Mouse (Mus musculus) midbrain, postnatal 0 days (tissue): ENCODE results near the gene Oxsr1. TPM values are rescaled to one million over a fixed set of nuclear protein-coding genes. Genes with fewer than 3 reads are reported as not detected.

Experiments
- ATAC-seq: fragments of 200-750 bp; cut with Nextera tagmentation; 2 replicates; pipeline ENCODE4 v1.8.0; 2017; ENCODE audit warnings: moderate number of reproducible peaks, mild to moderate bottlenecking, moderate TSS enrichment, moderate library complexity; ENCODE audit not compliant: low FRiP score
- DNase-seq: peaks from one replicate; pipeline ENCODE4 v3.0.0-alpha.2; 2015; ENCODE audit warnings: low spot score
- H3K27ac ChIP-seq: fragments of 300-500 bp; sonication (generic); 2 replicates; pipeline ENCODE4 v1.5.1; 2014; ENCODE audit warnings: low read depth, mild to moderate bottlenecking, low read length, mixed read lengths
- H3K27me3 ChIP-seq: fragments of 300-500 bp; sonication (generic); 2 replicates; pipeline ENCODE4 v1.6.1; 2014; ENCODE audit warnings: low read length, control low read depth, mixed read lengths; ENCODE audit not compliant: insufficient read depth
- H3K36me3 ChIP-seq: fragments of 300-500 bp; sonication (generic); 2 replicates; pipeline ENCODE4 v1.6.1; 2014; ENCODE audit warnings: low read length, control low read depth, mixed read lengths; ENCODE audit not compliant: insufficient read depth
- H3K4me1 ChIP-seq: fragments of 300-500 bp; sonication (generic); 2 replicates; pipeline ENCODE4 v1.6.1; 2014; ENCODE audit warnings: mild to moderate bottlenecking, control low read depth, antibody characterized with exemption, low read length, mixed read lengths; ENCODE audit not compliant: insufficient read depth
- H3K4me2 ChIP-seq: fragments of 300-500 bp; sonication (generic); 2 replicates; pipeline ENCODE4 v1.6.1; 2014; ENCODE audit warnings: low read depth, mild to moderate bottlenecking, low read length, mixed read lengths; ENCODE audit not compliant: poor library complexity, severe bottlenecking
- H3K4me3 ChIP-seq: fragments of 300-500 bp; sonication (generic); 2 replicates; pipeline ENCODE4 v1.5.1; 2014; ENCODE audit warnings: low read depth, mild to moderate bottlenecking, low read length, moderate library complexity
- H3K9ac ChIP-seq: fragments of 300-500 bp; sonication (generic); replicated peaks from 2 replicates; pipeline ENCODE4 v1.6.1; 2014; ENCODE audit warnings: mild to moderate bottlenecking, low read length, moderate library complexity, mixed read lengths; ENCODE audit not compliant: poor library complexity, severe bottlenecking
- H3K9me3 ChIP-seq: fragments of 300-500 bp; sonication (generic); 2 replicates; pipeline ENCODE4 v1.6.1; 2016; ENCODE audit warnings: low read length, control low read depth
- CTCF ChIP-seq: IDR thresholded peaks from 2 replicates; pipeline ENCODE4 v1.5.1; 2016; ENCODE audit warnings: antibody characterized with exemption, mild to moderate bottlenecking
- WGBS: fragments of 180-500 bp; shearing (Covaris S2); extraction: QIAGEN DNeasy Blood & Tissue Kit; methylation state at CpG from one replicate; pipeline ENCODE4 v1.1.7; 2014; 5-methylcytosine and 5-hydroxymethylcytosine counted together
- polyA plus RNA-seq: library from polyadenylated mRNA; unstranded; fragments of >200 nt; fragmentation: Nextera tagmentation; extraction: Ambion mirVana; gene quantifications from 2 replicates; pipeline ENCODE4 v1.2.1, GENCODE M21; 2015
- total RNA-seq: library from RNA; depleted of rRNA; stranded (reverse); fragments of >200 nt; gene quantifications from 2 replicates; pipeline ENCODE4 v1.2.3, GENCODE M21; 2014

The Oxsr1 gene
- total and polyA plus RNA-seq, 2 experiments from 2014 or later: 10.7 to 38.5 TPM

DNA sequence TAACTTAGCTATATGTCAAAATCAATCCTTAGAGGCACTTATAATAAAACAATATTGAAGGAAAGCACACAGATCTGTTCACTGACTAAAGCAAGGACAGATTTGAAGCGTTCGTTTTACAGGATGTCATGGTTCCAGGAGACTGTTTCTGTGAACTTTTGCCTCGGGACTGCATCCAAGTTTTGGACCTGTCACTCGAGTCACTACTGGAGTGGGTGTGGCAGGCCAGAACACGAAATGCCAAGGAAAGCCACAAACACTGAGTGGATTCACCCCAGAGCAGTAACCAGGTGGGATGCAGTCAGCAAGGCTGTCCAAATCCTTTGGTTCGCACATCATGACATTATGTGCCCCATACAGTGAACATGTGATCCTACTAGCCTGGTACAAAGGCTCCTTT lies 107.6 kb downstream of the Oxsr1 start:
- H3K27me3 ChIP-seq: no peaks in the 10 kb centered on the region
- WGBS: 91% methylated on average over 6 of the region's 6 CpGs
- H3K27ac ChIP-seq: no peak overlapping the region
- no peak overlapping the region for H3K4me3 ChIP-seq
- H3K9ac ChIP-seq: no peak overlapping the region
- ATAC-seq (no peak), DNase-seq (no peak)
- no peak overlapping the region for H3K4me2 ChIP-seq
- no peak for TF ChIP-seq CTCF
- H3K36me3 ChIP-seq: peaks cover 6% of the 10 kb centered on the region; the same call in 1 of the 2 replicates
- no peaks in the 10 kb centered on the region for H3K4me1 ChIP-seq
- H3K9me3 ChIP-seq: no peaks in the 10 kb centered on the region

DNA sequence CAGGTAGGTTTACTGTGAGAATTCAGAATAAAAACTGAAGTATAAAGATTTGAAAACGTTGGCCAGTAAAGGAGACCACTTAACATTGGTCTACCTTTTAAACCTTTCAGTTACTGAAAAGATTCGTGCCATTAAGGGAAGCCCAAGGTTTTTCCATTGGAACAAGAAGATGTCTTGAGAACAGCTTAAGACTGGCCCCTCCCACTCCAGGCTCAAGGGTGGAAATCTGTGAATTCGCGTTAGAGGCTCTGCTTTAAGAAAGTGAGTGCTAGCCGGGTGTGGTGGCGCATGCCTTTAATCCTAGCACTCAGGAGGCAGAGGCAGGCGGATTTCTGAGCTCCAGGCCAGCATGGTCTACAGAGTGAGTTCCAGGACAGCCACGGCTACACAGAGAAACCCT lies 109.2 kb downstream of the Oxsr1 start:
- 81% methylated on average over 8 of the region's 8 CpGs for WGBS
- Histone ChIP-seq H3K4me1 (no peaks in the 10 kb centered on the region), H3K27me3 (no peaks in the 10 kb centered on the region), H3K36me3 (no peaks in the 10 kb centered on the region), H3K27ac (no peak overlapping the region), H3K9me3 (no peaks in the 10 kb centered on the region), H3K4me2 (no peak overlapping the region), H3K4me3 (no peak overlapping the region), H3K9ac (no peak overlapping the region)
- ATAC-seq (no peak), DNase-seq (no peak)
- no peak for TF ChIP-seq CTCF

DNA sequence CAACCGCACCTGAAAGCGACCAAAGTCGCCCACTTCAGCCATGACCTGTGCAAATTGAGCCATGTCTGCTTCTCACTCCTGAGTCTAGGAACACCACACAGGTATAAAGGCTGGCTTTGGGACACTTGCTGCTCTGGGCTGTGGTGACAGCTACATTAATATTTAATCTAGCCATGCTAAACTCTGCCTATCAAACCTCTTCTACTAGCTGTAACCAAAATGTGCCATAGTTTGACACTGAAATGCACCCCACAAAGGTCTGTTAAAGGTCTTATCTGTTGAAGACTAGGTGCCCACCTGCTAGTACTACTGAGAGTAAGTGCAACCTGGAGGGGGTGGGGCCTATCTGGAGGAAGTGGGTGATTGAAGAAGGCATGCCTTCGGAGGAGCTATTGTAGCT lies 113.2 kb downstream of the Oxsr1 start, which contains the start of gene Slc22a13:
Slc22a13 (minus strand) TSS at position 101 of the 400 bp plus-strand sequence.
- WGBS: 92% methylated on average over 4 of the region's 4 CpGs
- H3K4me1 ChIP-seq: no peaks in the 10 kb centered on the region
- no peaks in the 10 kb centered on the region for H3K9me3 ChIP-seq

DNA sequence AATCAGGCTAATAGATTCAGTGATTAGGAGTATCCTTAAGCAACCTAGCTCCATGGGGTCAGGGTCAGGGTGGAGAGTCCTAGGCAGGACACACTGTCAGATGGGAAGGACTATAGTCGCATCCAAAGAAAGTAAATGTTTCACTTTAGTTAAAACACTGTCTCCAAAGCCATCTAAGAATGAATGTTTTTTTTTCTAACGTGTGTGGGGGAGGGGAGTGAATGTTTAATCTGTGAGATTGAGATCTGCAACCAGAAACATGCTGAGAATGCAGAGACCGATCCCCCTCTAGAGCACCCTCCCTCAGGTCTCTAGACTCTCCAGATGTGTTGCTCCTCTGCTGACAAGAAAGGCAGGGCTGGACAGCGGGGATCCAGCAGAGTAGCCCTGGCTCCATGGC lies 115.1 kb downstream of the Oxsr1 start:
- Histone ChIP-seq H3K9me3 (no peaks in the 10 kb centered on the region), H3K9ac (no peak overlapping the region), H3K27ac (no peak overlapping the region), H3K4me2 (no peak overlapping the region), H3K36me3 (no peaks in the 10 kb centered on the region), H3K4me1 (no peaks in the 10 kb centered on the region), H3K4me3 (no peak overlapping the region), H3K27me3 (no peaks in the 10 kb centered on the region)
- DNase-seq: no peak
- WGBS: 79% methylated on average over 4 of the region's 4 CpGs
- no peak for TF ChIP-seq CTCF
- no peak for ATAC-seq

More for the DNA sequence above, 113.2 kb downstream of the Oxsr1 start, which contains the start of gene Slc22a13:
- Histone ChIP-seq H3K27me3 (no peaks in the 10 kb centered on the region), H3K4me2 (no peak within 1 kb of the TSS), H3K36me3 (no peaks in the 10 kb centered on the region), H3K9ac (no peak within 1 kb of the TSS), H3K4me3 (no peak within 1 kb of the TSS), H3K27ac (no peak within 1 kb of the TSS)
- ATAC-seq: no peak
- no peak for TF ChIP-seq CTCF
- no peak for DNase-seq

DNA sequence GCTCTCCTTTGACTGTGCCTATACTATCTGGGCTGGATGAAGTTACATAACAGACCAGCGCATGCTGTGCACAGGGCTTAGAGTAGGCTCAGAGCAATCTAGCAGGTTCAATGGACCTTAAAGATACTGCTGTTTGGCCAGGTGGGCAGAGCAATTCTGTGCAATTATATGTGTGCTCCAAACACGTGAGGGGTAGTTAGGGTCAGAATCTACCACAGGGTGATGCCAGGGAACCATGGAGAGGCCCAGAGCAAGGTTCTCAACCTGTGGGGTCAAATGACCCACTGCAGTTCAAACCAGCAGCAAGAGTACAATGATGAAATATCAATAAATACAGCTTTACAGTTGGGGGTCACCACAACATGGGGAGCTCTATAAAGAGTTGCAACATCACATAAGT lies 115.6 kb downstream of the Oxsr1 start:
- H3K27ac ChIP-seq: no peak overlapping the region
- H3K27me3 ChIP-seq: no peaks in the 10 kb centered on the region
- no peaks in the 10 kb centered on the region for H3K36me3 ChIP-seq
- H3K9ac ChIP-seq: no peak overlapping the region
- WGBS: 78% methylated on average over 2 of the region's 2 CpGs
- DNase-seq (no peak), ATAC-seq (no peak)
- H3K4me3 ChIP-seq: no peak overlapping the region
- no peaks in the 10 kb centered on the region for H3K9me3 ChIP-seq
- no peak for TF ChIP-seq CTCF
- H3K4me1 ChIP-seq: no peaks in the 10 kb centered on the region
- no peak overlapping the region for H3K4me2 ChIP-seq

DNA sequence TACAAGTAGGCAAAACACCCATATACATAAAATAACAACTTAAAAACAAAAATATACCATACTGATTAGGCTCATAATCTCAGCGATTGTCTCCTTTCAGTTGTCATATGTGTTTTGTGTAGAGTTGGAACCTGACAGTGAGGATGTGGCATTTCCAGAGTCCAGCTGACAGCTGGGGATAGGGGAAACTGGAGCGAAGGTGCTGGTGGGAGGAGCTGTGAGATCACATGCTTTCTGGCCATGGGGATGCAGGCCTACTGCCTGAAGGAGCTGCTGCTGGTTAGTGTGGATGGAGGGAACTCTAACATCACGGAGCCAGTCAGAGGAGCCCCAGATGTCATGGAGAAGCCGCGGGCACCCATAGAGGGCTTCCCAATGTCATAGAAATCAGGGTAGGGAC lies 116.5 kb downstream of the Oxsr1 start:
- Histone ChIP-seq H3K27me3 (no peaks in the 10 kb centered on the region), H3K36me3 (no peaks in the 10 kb centered on the region), H3K9me3 (no peaks in the 10 kb centered on the region), H3K4me2 (no peak overlapping the region), H3K27ac (no peak overlapping the region), H3K4me1 (no peaks in the 10 kb centered on the region), H3K9ac (no peak overlapping the region), H3K4me3 (no peak overlapping the region)
- 92% methylated on average over 5 of the region's 5 CpGs for WGBS
- no peak for DNase-seq
- no peak for ATAC-seq
- no peak for TF ChIP-seq CTCF
